Mouse (Mus musculus) spleen, adult 2 months (tissue): ENCODE results near the gene Meox1.

ENCODE experiments used
- CTCF ChIP-seq: fragments of 200-500 bp; IDR thresholded peaks from 2 replicates; pipeline ENCODE4 v1.5.1; 2011; ENCODE audit warnings: mild to moderate bottlenecking, inconsistent platforms; ENCODE audit not compliant: insufficient read depth, insufficient read length, insufficient replicate concordance; ENCODE audit errors: extremely low read depth
- POLR2A ChIP-seq: fragments of 200-500 bp; IDR thresholded peaks from 2 replicates; pipeline ENCODE4 v1.6.1; 2011; ENCODE audit warnings: low read depth, low read length, inconsistent platforms

DNA sequence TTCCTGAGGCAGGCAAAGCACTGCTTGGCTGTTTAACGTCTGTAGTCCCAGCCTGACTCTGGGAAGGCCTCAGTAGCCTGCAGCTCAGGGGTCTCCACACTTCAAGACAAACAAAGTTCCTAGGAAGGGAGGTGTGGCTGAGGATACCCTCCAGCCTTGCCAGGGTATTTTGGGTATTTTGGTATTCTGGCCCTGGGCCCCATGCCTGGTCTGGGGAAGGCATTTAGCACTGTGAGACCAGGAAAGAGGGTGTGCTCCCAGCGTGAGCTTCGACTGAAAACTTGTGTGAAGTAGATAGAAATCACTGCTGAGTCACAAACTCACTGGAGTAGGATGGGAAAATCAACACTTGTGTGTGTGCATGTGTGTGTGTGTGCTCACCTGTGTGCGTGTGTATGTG, 14.5 kb downstream of the Meox1 start:
- TF ChIP-seq POLR2A (no peak), CTCF (no peak)
